Comparison of ENCODE assay signal across 26 mouse cellular contexts in genomic region chr5:86227156-86227853, GRCm38 (mm10). TPM values are rescaled to one million over a fixed set of nuclear protein-coding genes. Genes with fewer than 3 reads are reported as not detected.
DNase-seq lines count a peak whose midpoint lies in the region; ATAC-seq and TF ChIP-seq lines count a peak whose summit lies in the region.
"Had no signal": no experiment of that assay in that cellular context is flagged by ENCODE, and none has a peak within 500 bp of the region (broad histone marks: within the 10 kb centered on the region; RNA-seq: fewer than 3 reads in every experiment).

No protein-coding gene starts in this region.

- no peaks in the 10 kb centered on the region for H3K79me2 ChIP-seq in myocyte (ENCODE audit: control insufficient read depth, insufficient read depth)

- H3K4me2 ChIP-seq in forebrain, embryonic 15.5 days (replicated peaks) = no peak overlapping the region
- no peak overlapping the region for H3K4me2 ChIP-seq in forebrain, embryonic 12.5 days
- no peak overlapping the region for H3K4me2 ChIP-seq in lung, embryonic 14.5 days
- peak overlapping the region; percentile 26 for H3K4me2 ChIP-seq in myocyte (ENCODE audit: low read depth)
- H3K4me2 ChIP-seq: embryonic facial prominence, embryonic 15.5 days; limb, embryonic 12.5 days; liver, embryonic 15.5 days had no signal

- no peaks in the 10 kb centered on the region for H3K9me3 ChIP-seq in forebrain, embryonic 15.5 days
- H3K9me3 ChIP-seq in forebrain, embryonic 12.5 days = no peaks in the 10 kb centered on the region
- H3K9me3 ChIP-seq in lung, embryonic 14.5 days (ENCODE audit: low read depth, low read length) = no peaks in the 10 kb centered on the region
- H3K9me3 ChIP-seq: embryonic facial prominence, embryonic 15.5 days; limb, embryonic 12.5 days; liver, embryonic 15.5 days; megakaryocyte, embryonic 14.5 days had no signal

- H3K27ac ChIP-seq in forebrain, embryonic 15.5 days (replicated peaks) = no peak overlapping the region
- H3K27ac ChIP-seq in forebrain, embryonic 12.5 days = no peak overlapping the region
- peak overlapping the region; percentile 45 for H3K27ac ChIP-seq in embryonic fibroblast, embryonic 13.5 days (ENCODE audit: insufficient read depth, low read length)
- no peak overlapping the region for H3K27ac ChIP-seq in lung, embryonic 14.5 days (ENCODE audit: low read depth)
- H3K27ac ChIP-seq: embryonic facial prominence, embryonic 15.5 days; limb, embryonic 12.5 days; liver, embryonic 15.5 days; stomach, postnatal 0 days had no signal

- H3K9ac ChIP-seq in forebrain, embryonic 15.5 days (replicated peaks) = no peak overlapping the region
- no peak overlapping the region for H3K9ac ChIP-seq in forebrain, embryonic 12.5 days
- H3K9ac ChIP-seq in lung, embryonic 14.5 days = no peak overlapping the region
- H3K9ac ChIP-seq: embryonic facial prominence, embryonic 15.5 days; limb, embryonic 12.5 days; liver, embryonic 15.5 days had no signal

- no peaks in the 10 kb centered on the region for H3K4me1 ChIP-seq in forebrain, embryonic 15.5 days
- H3K4me1 ChIP-seq in forebrain, embryonic 12.5 days = no peaks in the 10 kb centered on the region
- H3K4me1 ChIP-seq in embryonic fibroblast, embryonic 13.5 days (ENCODE audit: control insufficient read depth, insufficient read depth, low read length) = peaks cover 4% of the 10 kb centered on the region
- H3K4me1 ChIP-seq in lung, embryonic 14.5 days (ENCODE audit: insufficient read depth) = no peaks in the 10 kb centered on the region
- H3K4me1 ChIP-seq: embryonic facial prominence, embryonic 15.5 days; limb, embryonic 12.5 days; liver, embryonic 15.5 days; megakaryocyte, embryonic 14.5 days had no signal

- no peak for DNase-seq in lung, embryonic 14.5 days
- DNase-seq in spleen, postnatal 14 days (ENCODE audit: low spot score in 2 of 2) = no peak
- no peak for DNase-seq in layer of hippocampus, postnatal 25 days (ENCODE audit: extremely low spot score in 1 of 2, low spot score in 1 of 2)
- DNase-seq in urinary bladder, adult 18-20 months (ENCODE audit: low spot score in 2 of 2) = no peak
- DNase-seq: B cell, adult 2 months; cerebellum, postnatal 14 days; embryo, embryonic 11 days; gastrocnemius, postnatal 14 days; kidney, adult 11 months; kidney, postnatal 14 days; right cerebral cortex, postnatal 14 days; thymus, postnatal 14 days had no signal

- no peak for TF ChIP-seq POLR2A in embryonic fibroblast, embryonic 13.5 days (IDR thresholded peaks at IDR 0.05; ENCODE audit: low read depth, low read length)
- TF ChIP-seq POLR2A in myocyte (IDR thresholded peaks at IDR 0.05; ENCODE audit: insufficient read length, low read depth) = no peak

- peak; percentile 63 for ATAC-seq in forebrain, embryonic 15.5 days (replicated peaks)
- ATAC-seq in forebrain, embryonic 12.5 days (ENCODE audit: low FRiP score) = no peak; the same call in 1 of the 2 replicates
- peak; percentile 28; the same call in 1 of the 2 replicates for ATAC-seq in lung, embryonic 14.5 days (ENCODE audit: insufficient read depth)
- ATAC-seq: midbrain, embryonic 16.5 days had no signal

- no peaks in the 10 kb centered on the region for H3K27me3 ChIP-seq in forebrain, embryonic 15.5 days
- H3K27me3 ChIP-seq in forebrain, embryonic 12.5 days = no peaks in the 10 kb centered on the region
- no peaks in the 10 kb centered on the region for H3K27me3 ChIP-seq in lung, embryonic 14.5 days (ENCODE audit: insufficient read depth, low read length)
- H3K27me3 ChIP-seq in myocyte (ENCODE audit: control insufficient read depth, insufficient read depth, insufficient read length) = no peaks in the 10 kb centered on the region
- H3K27me3 ChIP-seq: embryonic facial prominence, embryonic 15.5 days; limb, embryonic 12.5 days; liver, embryonic 15.5 days; megakaryocyte, embryonic 14.5 days had no signal

- H3K4me3 ChIP-seq in forebrain, embryonic 15.5 days = no peak overlapping the region
- no peak overlapping the region for H3K4me3 ChIP-seq in forebrain, embryonic 12.5 days (replicated peaks)
- no peak overlapping the region for H3K4me3 ChIP-seq in embryonic fibroblast, embryonic 13.5 days (ENCODE audit: insufficient read depth, low read length)
- H3K4me3 ChIP-seq in lung, embryonic 14.5 days (ENCODE audit: low read depth, low read length) = no peak overlapping the region
- no peak overlapping the region for H3K4me3 ChIP-seq in myocyte
- H3K4me3 ChIP-seq: embryonic facial prominence, embryonic 15.5 days; limb, embryonic 12.5 days; liver, embryonic 15.5 days; megakaryocyte, embryonic 14.5 days had no signal

- no peaks in the 10 kb centered on the region for H3K36me3 ChIP-seq in forebrain, embryonic 15.5 days
- no peaks in the 10 kb centered on the region for H3K36me3 ChIP-seq in forebrain, embryonic 12.5 days (replicated peaks)
- no peaks in the 10 kb centered on the region for H3K36me3 ChIP-seq in lung, embryonic 14.5 days (ENCODE audit: insufficient read depth)
- H3K36me3 ChIP-seq in myocyte (ENCODE audit: control insufficient read depth, insufficient read depth) = no peaks in the 10 kb centered on the region
- H3K36me3 ChIP-seq: embryonic facial prominence, embryonic 15.5 days; limb, embryonic 12.5 days; liver, embryonic 15.5 days had no signal

- no peak overlapping the region for H3ac ChIP-seq in myocyte (ENCODE audit: control insufficient read depth, insufficient read length)

- TF ChIP-seq CTCF in embryonic fibroblast, embryonic 13.5 days (IDR thresholded peaks at IDR 0.05; ENCODE audit: borderline replicate concordance, insufficient read depth, low read length) = no peak
- no peak for TF ChIP-seq CTCF in lung, embryonic 14.5 days (IDR thresholded peaks at IDR 0.05; ENCODE audit: low read depth)

- WGBS in forebrain, embryonic 15.5 days = 73% methylated on average over 5 of the region's 5 CpGs
- WGBS in forebrain, embryonic 12.5 days = 90% methylated on average over 5 of the region's 5 CpGs
- WGBS in lung, embryonic 14.5 days = 75% methylated on average over 5 of the region's 5 CpGs

TF ChIP-seq in myocyte, 11 proteins besides CTCF, POLR2A, EP300 and RAD21:
- TF ChIP-seq MAX (IDR thresholded peaks at IDR 0.05; ENCODE audit: low read depth) (no peak), E2F4 (IDR thresholded peaks at IDR 0.05; ENCODE audit: insufficient read depth) (no peak), CEBPB (IDR thresholded peaks at IDR 0.05; ENCODE audit: insufficient read depth, poor library complexity, severe bottlenecking) (0 out of 2 replicates have a peak, but pooled peaks have one; percentile 9)
TF ChIP-seq in myocyte: peak in this region for 1.

RNA-seq across cellular contexts. Expression of gene Gnrhr, which starts 29.6 kb away (rescaled TPM):
- not detected in 2 replicates for polyA plus RNA-seq in forebrain, embryonic 15.5 days (2015; fragmentation: Nextera tagmentation; extraction: Ambion mirVana)
- not detected in 2 replicates for polyA plus RNA-seq in forebrain, embryonic 12.5 days (2016; fragmentation: Nextera tagmentation; extraction: Ambion mirVana)
- not detected in 2 replicates for polyA plus RNA-seq in embryonic fibroblast, embryonic 13.5 days (2011; ENCODE audit: insufficient read length, low read depth, missing spikeins)
- polyA plus RNA-seq in lung, embryonic 14.5 days (2014; fragmentation: Nextera tagmentation; extraction: Ambion mirVana) = not detected in 2 replicates
- polyA plus RNA-seq in myocyte (2012; fragmentation: generic; extraction: Trizol) = not detected
- total RNA-seq in layer of hippocampus, postnatal 25 days (2021) = not detected
- total RNA-seq: gastrocnemius, postnatal 14 days; left cerebral cortex, adult 8-10 months had no signal
- polyA plus RNA-seq: embryonic facial prominence, embryonic 15.5 days; heart, postnatal 0 days; hindbrain, embryonic 11.5 days; limb, embryonic 12.5 days; liver, embryonic 15.5 days; neural tube, embryonic 11.5 days; stomach, postnatal 0 days had no signal

RNA-seq across cellular contexts. Expression of gene Uba6, which starts 54.7 kb away (rescaled TPM):
- 15.3 and 15.6 TPM in 2 replicates for polyA plus RNA-seq in forebrain, embryonic 15.5 days (2015; fragmentation: Nextera tagmentation; extraction: Ambion mirVana)
- 21.1 and 21.5 TPM in 2 replicates for polyA plus RNA-seq in forebrain, embryonic 12.5 days (2016; fragmentation: Nextera tagmentation; extraction: Ambion mirVana)
- polyA plus RNA-seq in embryonic fibroblast, embryonic 13.5 days (2011; ENCODE audit: insufficient read length, low read depth, missing spikeins) = 68.7 and 86.8 TPM in 2 replicates
- 18.3 and 19.1 TPM in 2 replicates for polyA plus RNA-seq in lung, embryonic 14.5 days (2014; fragmentation: Nextera tagmentation; extraction: Ambion mirVana)
- polyA plus RNA-seq in myocyte (2012; fragmentation: generic; extraction: Trizol) = 1.9 TPM
- total RNA-seq in layer of hippocampus, postnatal 25 days (2021) = 10 to 100 TPM; 18.0 to 20.8 TPM
